Mouse (Mus musculus) liver, adult 2 months (tissue): ENCODE results near the gene Vstm2a.
A peak's percentile ranks its signal among the peaks of the same experiment; 100 is the strongest.

Experiments
- CTCF ChIP-seq: fragments of 200-500 bp; IDR thresholded peaks from 2 replicates; pipeline ENCODE4 v1.5.1; 2011; ENCODE audit warnings: low read depth, low read length, control low read depth
- POLR2A ChIP-seq: fragments of 200-500 bp; IDR thresholded peaks from 2 replicates; pipeline ENCODE4 v1.6.1; 2011; ENCODE audit warnings: low read length, control low read depth; ENCODE audit not compliant: insufficient read depth; ENCODE audit errors: extremely low read depth

- TF ChIP-seq POLR2A (no peak), CTCF (peak; percentile 68)
These were observed 155.1 kb downstream of the Vstm2a start for GRCm38 (mm10) chr11:16412609-16413008.
